Mouse (Mus musculus) E14TG2a.4 (cell line): ENCODE results near the gene Ift81.

Experiments used
- CTCF ChIP-seq: conservative IDR thresholded peaks from 2 replicates; pipeline ENCODE4 v1.5.1; 2014; ENCODE audit warnings: low read length
- NANOG ChIP-seq: IDR thresholded peaks from 2 replicates; pipeline ENCODE4 v1.6.1; 2014; ENCODE audit warnings: borderline replicate concordance, low read length, mixed read lengths
- POU5F1 ChIP-seq: IDR thresholded peaks from 2 replicates; pipeline ENCODE4 v1.6.1; 2014; ENCODE audit warnings: low read length, borderline replicate concordance

GRCm38 (mm10) chr5:122656808-122657207 is 42.5 kb upstream of the Ift81 start:
- TF ChIP-seq POU5F1 (no peak), CTCF (no peak), NANOG (no peak)
